Mouse (Mus musculus) intestine, embryonic 14.5 days (tissue): ENCODE data around the gene Tbxas1. TPM values are rescaled to one million over a fixed set of nuclear protein-coding genes. Genes with fewer than 3 reads are reported as not detected.
A peak's percentile ranks its signal among the peaks of the same experiment; 100 is the strongest.

Experiments used
- ATAC-seq: fragments of 200-750 bp; cut with Nextera tagmentation; replicated peaks from 2 replicates; pipeline ENCODE4 v1.8.0; 2017; ENCODE audit warnings: low read depth, moderate number of reproducible peaks, moderate TSS enrichment, moderate library complexity; ENCODE audit not compliant: low FRiP score, low TSS enrichment
- DNase-seq: peaks from one replicate; pipeline ENCODE4 v3.0.0-alpha.2; 2018; ENCODE audit warnings: low spot score
- H3K27ac ChIP-seq: fragments of 300-500 bp; sonication (generic); 2 replicates; pipeline ENCODE4 v1.5.1; 2014; ENCODE audit warnings: low read depth, mild to moderate bottlenecking, control low read depth
- H3K27me3 ChIP-seq: fragments of 300-500 bp; sonication (generic); replicated peaks from 2 replicates; pipeline ENCODE4 v1.6.1; 2014; ENCODE audit warnings: low read length, control low read depth; ENCODE audit not compliant: control insufficient read depth, insufficient read depth
- H3K36me3 ChIP-seq: fragments of 300-500 bp; sonication (generic); 2 replicates; pipeline ENCODE4 v1.6.1; 2014; ENCODE audit warnings: low read length, control low read depth; ENCODE audit not compliant: control insufficient read depth, insufficient read depth
- H3K4me1 ChIP-seq: fragments of 300-500 bp; sonication (generic); replicated peaks from 2 replicates; pipeline ENCODE4 v1.6.1; 2014; ENCODE audit warnings: low read length, control low read depth, mixed read lengths; ENCODE audit not compliant: control insufficient read depth, insufficient read depth
- H3K4me2 ChIP-seq: fragments of 300-500 bp; sonication (generic); 2 replicates; pipeline ENCODE4 v1.6.1; 2014; ENCODE audit warnings: low read length
- H3K4me3 ChIP-seq: fragments of 300-500 bp; sonication (generic); 2 replicates; pipeline ENCODE4 v1.5.1; 2014; ENCODE audit warnings: low read depth, low read length, control low read depth, mixed read lengths
- H3K9ac ChIP-seq: fragments of 300-500 bp; sonication (generic); 2 replicates; pipeline ENCODE4 v1.6.1; 2014; ENCODE audit warnings: mild to moderate bottlenecking, low read length
- H3K9me3 ChIP-seq: fragments of 300-500 bp; sonication (generic); 2 replicates; pipeline ENCODE4 v1.6.1; 2016; ENCODE audit warnings: low read length, control low read depth; ENCODE audit not compliant: control insufficient read depth
- WGBS: fragments of 180-500 bp; shearing (Covaris S2); extraction: QIAGEN DNeasy Blood & Tissue Kit; methylation state at CpG from one replicate; pipeline ENCODE4 v1.1.7; 2014; 5-methylcytosine and 5-hydroxymethylcytosine counted together
- polyA plus RNA-seq: library from polyadenylated mRNA; unstranded; fragments of >200 nt; fragmentation: Nextera tagmentation; extraction: Ambion mirVana; gene quantifications from 2 replicates; pipeline ENCODE4 v1.2.1, GENCODE M21; 2014

The Tbxas1 gene
- polyA plus RNA-seq, 1 experiment from 2014 or later: 2.1 TPM

GRCm38 (mm10) chr6:38865805-38866204 is 9.4 kb upstream of the Tbxas1 start:
- H3K4me2 ChIP-seq: no peak overlapping the region
- no peaks in the 10 kb centered on the region for H3K27me3 ChIP-seq
- peaks cover 16% of the 10 kb centered on the region for H3K4me1 ChIP-seq
- ATAC-seq (no peak), DNase-seq (no peak)
- peaks cover 6% of the 10 kb centered on the region; the same call in 1 of the 2 replicates for H3K36me3 ChIP-seq
- no peak overlapping the region for H3K9ac ChIP-seq
- H3K4me3 ChIP-seq: no peak overlapping the region
- H3K27ac ChIP-seq: no peak overlapping the region
- H3K9me3 ChIP-seq: no peaks in the 10 kb centered on the region

DNA sequence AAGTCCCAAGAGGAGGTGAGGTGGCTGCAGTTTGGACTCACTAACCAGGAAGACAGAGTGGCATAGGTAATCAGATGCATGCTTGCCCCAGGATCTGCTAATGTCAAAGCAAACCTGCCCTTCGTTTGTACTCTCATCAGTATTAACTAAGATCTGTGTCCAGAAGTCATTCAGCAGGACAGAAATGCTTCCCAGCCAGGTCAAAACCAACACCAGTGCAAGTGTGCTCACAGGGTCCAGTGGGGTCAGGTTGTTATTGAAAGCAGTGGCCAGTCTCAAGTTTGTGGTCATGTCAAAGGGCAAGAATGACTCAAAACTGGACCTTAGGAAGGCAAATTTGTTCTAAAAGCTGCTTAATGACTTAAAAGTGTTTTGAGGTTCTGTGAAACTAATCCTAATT is 8.8 kb upstream of the Tbxas1 start:
- H3K4me1 ChIP-seq: peaks cover 18% of the 10 kb centered on the region
- H3K9me3 ChIP-seq: no peaks in the 10 kb centered on the region
- 90% methylated on average over 1 of the region's 1 CpGs for WGBS
- no peak overlapping the region for H3K4me2 ChIP-seq
- no peak overlapping the region for H3K27ac ChIP-seq
- ATAC-seq (no peak), DNase-seq (no peak)
- H3K27me3 ChIP-seq: no peaks in the 10 kb centered on the region
- no peak overlapping the region for H3K4me3 ChIP-seq
- no peak overlapping the region for H3K9ac ChIP-seq
- peaks cover 6% of the 10 kb centered on the region; the same call in 1 of the 2 replicates for H3K36me3 ChIP-seq

- Histone ChIP-seq H3K4me3 (no peak overlapping the region), H3K4me1 (peaks cover 22% of the 10 kb centered on the region), H3K27me3 (no peaks in the 10 kb centered on the region), H3K9ac (no peak overlapping the region), H3K4me2 (no peak overlapping the region), H3K27ac (no peak overlapping the region), H3K36me3 (peaks cover 10% of the 10 kb centered on the region; the same call in 1 of the 2 replicates), H3K9me3 (no peaks in the 10 kb centered on the region)
- WGBS: 54% methylated on average over 2 of the region's 2 CpGs
- ATAC-seq (no peak), DNase-seq (no peak)
Measured at GRCm38 (mm10) chr6:38866761-38867160, 8.4 kb upstream of the Tbxas1 start.

- Histone ChIP-seq H3K9me3 (no peaks in the 10 kb centered on the region), H3K4me2 (no peak overlapping the region), H3K27ac (no peak overlapping the region), H3K27me3 (no peaks in the 10 kb centered on the region), H3K4me3 (no peak overlapping the region), H3K36me3 (peaks cover 11% of the 10 kb centered on the region; the same call in 1 of the 2 replicates), H3K9ac (no peak overlapping the region), H3K4me1 (peaks cover 26% of the 10 kb centered on the region)
- ATAC-seq: no peak
- WGBS: 43% methylated on average over 1 of the region's 1 CpGs
- DNase-seq: peak; percentile 32
Measured at GRCm38 (mm10) chr6:38867291-38867690, 7.9 kb upstream of the Tbxas1 start.

DNA sequence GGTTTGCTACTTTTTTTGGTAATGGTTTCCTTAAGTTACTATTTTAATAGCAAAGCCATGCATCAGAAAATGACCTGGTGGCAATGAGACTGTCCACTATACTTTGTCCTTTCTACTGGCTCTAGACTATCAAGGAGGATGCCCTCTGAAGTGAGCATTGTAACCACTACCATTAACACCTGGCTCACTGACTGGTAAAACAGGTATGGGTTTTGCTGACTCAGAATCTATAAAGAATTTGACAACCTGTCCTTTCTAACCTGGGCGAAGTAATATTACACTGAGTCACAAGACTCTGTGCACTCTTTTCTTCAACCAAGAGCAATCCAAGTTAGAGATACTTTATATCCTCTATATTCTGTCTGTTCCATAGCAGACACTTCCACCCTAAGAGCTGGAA is 6.2 kb upstream of the Tbxas1 start:
- ATAC-seq: no peak
- DNase-seq: peak; percentile 15
- H3K4me2 ChIP-seq: no peak overlapping the region
- 84% methylated on average over 1 of the region's 1 CpGs for WGBS
- no peak overlapping the region for H3K27ac ChIP-seq
- no peaks in the 10 kb centered on the region for H3K27me3 ChIP-seq
- H3K36me3 ChIP-seq: peaks cover 11% of the 10 kb centered on the region; the same call in 1 of the 2 replicates
- peaks cover 39% of the 10 kb centered on the region for H3K4me1 ChIP-seq
- H3K9me3 ChIP-seq: no peaks in the 10 kb centered on the region
- no peak overlapping the region for H3K4me3 ChIP-seq
- no peak overlapping the region for H3K9ac ChIP-seq

DNA sequence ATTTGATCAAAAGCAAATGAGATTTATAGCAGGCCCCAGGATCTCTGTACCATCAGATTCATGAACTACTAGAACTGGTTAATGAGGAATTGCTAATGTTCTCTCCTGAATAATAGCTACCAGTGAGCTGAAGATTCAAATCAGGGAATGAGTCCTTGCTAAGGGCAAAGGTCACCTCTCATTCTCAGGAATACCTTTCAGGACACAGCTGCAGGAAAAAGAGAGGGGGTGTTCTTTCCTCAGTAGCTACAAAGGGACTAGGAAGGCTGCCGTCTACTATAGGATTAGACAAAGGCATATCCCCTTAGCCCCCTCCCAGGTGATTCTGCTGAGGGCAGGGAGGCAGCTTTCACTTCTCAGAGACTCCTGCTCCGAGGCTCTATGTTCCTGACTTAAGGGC is 5.1 kb upstream of the Tbxas1 start:
- H3K36me3 ChIP-seq: peaks cover 11% of the 10 kb centered on the region; the same call in 1 of the 2 replicates
- H3K4me2 ChIP-seq: no peak overlapping the region
- H3K27ac ChIP-seq: no peak overlapping the region
- no peak overlapping the region for H3K4me3 ChIP-seq
- H3K4me1 ChIP-seq: peaks cover 39% of the 10 kb centered on the region
- WGBS: 41% methylated on average over 2 of the region's 2 CpGs
- no peak overlapping the region for H3K9ac ChIP-seq
- no peak for ATAC-seq
- no peaks in the 10 kb centered on the region for H3K9me3 ChIP-seq
- H3K27me3 ChIP-seq: no peaks in the 10 kb centered on the region
- peak; percentile 47 for DNase-seq

GRCm38 (mm10) chr6:38871051-38871450 is 4.2 kb upstream of the Tbxas1 start:
- WGBS: 27% methylated on average over 7 of the region's 7 CpGs
- peak; percentile 50 for DNase-seq

GRCm38 (mm10) chr6:38873316-38873715 is 1.9 kb upstream of the Tbxas1 start:
- H3K27ac ChIP-seq: no peak overlapping the region
- WGBS: 72% methylated on average over 1 of the region's 1 CpGs
- no peak for ATAC-seq

More at GRCm38 (mm10) chr6:38871051-38871450, 4.2 kb upstream of the Tbxas1 start:
- H3K4me3 ChIP-seq: no peak overlapping the region
- H3K27ac ChIP-seq: no peak overlapping the region
- H3K27me3 ChIP-seq: no peaks in the 10 kb centered on the region
- H3K4me1 ChIP-seq: peaks cover 31% of the 10 kb centered on the region
- no peak overlapping the region for H3K4me2 ChIP-seq
- H3K36me3 ChIP-seq: peaks cover 11% of the 10 kb centered on the region; the same call in 1 of the 2 replicates
- H3K9ac ChIP-seq: no peak overlapping the region
- ATAC-seq: no peak
- no peaks in the 10 kb centered on the region for H3K9me3 ChIP-seq

GRCm38 (mm10) chr6:38874035-38874434 is 1.2 kb upstream of the Tbxas1 start:
- H3K9me3 ChIP-seq: no peaks in the 10 kb centered on the region
- peak overlapping the region; percentile 87 for H3K4me3 ChIP-seq
- H3K4me2 ChIP-seq: peak overlapping the region; percentile 61
- peaks cover 11% of the 10 kb centered on the region; the same call in 1 of the 2 replicates for H3K36me3 ChIP-seq
- ATAC-seq (no peak), DNase-seq (peak; percentile 80)
- no peaks in the 10 kb centered on the region for H3K27me3 ChIP-seq
- H3K9ac ChIP-seq: peak overlapping the region; percentile 99
- peak overlapping the region; percentile 95; the same call in 1 of the 2 replicates for H3K27ac ChIP-seq
- peaks cover 31% of the 10 kb centered on the region for H3K4me1 ChIP-seq
- WGBS: 8% methylated on average over 8 of the region's 8 CpGs

More at GRCm38 (mm10) chr6:38873316-38873715, 1.9 kb upstream of the Tbxas1 start:
- Histone ChIP-seq H3K9me3 (no peaks in the 10 kb centered on the region), H3K4me1 (peaks cover 31% of the 10 kb centered on the region), H3K4me3 (peak overlapping the region; percentile 87; the same call in 1 of the 2 replicates), H3K9ac (no peak overlapping the region), H3K4me2 (peak overlapping the region; percentile 61), H3K36me3 (peaks cover 11% of the 10 kb centered on the region; the same call in 1 of the 2 replicates), H3K27me3 (no peaks in the 10 kb centered on the region)
- DNase-seq: no peak
